Mouse (Mus musculus) spleen, postnatal 14 days (tissue): ENCODE data around the gene Prdm8.

Source experiments
- DNase-seq, 2 experiments: peaks; one replicate each; pipeline ENCODE4 v3.0.0; 2021 to 2022; ENCODE audit warnings: low spot score in 2 of 2

Gene Prdm8

DNA sequence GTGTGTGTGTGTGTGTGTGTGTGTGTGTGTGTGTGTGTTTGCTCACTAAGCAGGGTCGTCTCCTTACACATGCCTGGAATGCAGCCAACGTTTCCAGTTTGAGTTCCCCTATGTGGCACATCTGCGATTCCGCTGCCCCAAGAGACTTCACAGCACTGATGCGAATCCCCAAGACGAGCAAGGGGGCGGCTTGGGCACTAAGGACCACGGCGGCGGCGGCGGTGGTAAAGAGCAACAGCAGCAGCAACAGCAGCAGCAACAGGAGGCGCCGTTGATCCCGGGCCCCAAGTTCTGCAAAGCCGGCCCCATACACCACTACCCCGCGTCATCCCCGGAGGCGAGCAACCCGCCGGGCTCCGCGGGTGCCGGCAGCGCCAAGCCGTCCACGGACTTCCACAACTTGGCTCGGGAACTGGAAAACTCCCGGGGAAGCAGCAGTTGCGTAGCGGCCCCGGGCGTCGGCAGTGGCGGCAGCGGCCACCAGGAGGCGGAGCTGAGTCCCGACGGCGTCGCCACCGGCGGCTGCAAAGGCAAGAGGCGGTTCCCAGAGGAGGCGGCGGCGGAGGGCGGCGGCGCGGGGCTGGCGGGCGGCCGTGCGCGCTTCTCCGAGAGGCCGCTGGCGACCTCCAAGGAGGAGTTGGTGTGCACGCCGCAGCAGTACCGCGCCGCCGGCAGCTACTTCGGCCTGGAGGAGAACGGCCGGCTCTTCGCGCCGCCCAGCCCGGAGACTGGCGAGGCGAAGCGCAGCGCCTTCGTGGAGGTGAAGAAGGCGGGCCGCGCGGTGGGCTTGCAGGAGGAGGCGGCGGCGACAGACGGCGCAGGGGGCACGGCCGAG is 18.2 kb downstream of the Prdm8 start:
- peak; percentile 31 to 61 for DNase-seq

DNA sequence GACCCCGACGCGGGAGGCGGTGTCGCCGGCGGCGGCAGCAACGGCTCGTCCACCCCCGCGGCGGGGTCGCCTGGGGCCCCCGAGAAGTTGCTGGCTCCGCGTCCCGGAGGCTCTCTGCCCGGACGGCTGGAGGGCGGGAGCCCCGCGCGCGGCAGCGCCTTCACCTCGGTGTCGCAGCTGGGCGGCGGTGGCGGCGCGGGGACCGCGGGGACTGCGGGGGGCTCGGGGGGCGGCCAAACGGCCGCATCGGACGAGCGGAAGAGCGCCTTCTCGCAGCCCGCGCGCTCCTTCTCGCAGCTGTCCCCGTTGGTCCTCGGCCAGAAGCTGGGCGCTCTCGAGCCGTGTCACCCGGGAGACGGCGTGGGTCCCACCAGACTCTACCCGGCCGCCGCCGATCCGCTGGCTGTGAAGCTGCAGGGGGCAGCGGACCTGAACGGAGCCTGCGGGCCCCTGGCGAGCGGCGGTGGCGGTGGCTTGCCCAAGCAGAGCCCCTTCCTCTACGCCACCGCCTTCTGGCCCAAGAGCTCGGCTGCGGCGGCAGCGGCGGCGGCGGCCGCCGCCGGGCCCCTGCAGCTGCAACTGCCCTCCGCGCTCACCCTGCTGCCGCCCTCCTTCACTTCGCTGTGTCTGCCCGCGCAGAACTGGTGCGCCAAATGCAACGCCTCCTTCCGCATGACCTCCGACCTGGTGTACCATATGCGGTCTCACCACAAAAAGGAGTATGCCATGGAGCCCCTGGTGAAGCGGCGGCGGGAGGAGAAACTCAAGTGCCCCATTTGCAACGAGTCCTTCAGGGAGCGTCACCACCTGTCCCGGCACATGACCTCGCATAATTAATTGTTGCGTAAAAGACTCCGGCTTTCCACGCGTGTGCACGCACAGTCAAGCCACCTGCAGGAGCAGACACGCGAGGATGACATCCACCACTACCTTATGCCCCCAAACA is 19.1 kb downstream of the Prdm8 start:
- DNase-seq, result no peak

DNA sequence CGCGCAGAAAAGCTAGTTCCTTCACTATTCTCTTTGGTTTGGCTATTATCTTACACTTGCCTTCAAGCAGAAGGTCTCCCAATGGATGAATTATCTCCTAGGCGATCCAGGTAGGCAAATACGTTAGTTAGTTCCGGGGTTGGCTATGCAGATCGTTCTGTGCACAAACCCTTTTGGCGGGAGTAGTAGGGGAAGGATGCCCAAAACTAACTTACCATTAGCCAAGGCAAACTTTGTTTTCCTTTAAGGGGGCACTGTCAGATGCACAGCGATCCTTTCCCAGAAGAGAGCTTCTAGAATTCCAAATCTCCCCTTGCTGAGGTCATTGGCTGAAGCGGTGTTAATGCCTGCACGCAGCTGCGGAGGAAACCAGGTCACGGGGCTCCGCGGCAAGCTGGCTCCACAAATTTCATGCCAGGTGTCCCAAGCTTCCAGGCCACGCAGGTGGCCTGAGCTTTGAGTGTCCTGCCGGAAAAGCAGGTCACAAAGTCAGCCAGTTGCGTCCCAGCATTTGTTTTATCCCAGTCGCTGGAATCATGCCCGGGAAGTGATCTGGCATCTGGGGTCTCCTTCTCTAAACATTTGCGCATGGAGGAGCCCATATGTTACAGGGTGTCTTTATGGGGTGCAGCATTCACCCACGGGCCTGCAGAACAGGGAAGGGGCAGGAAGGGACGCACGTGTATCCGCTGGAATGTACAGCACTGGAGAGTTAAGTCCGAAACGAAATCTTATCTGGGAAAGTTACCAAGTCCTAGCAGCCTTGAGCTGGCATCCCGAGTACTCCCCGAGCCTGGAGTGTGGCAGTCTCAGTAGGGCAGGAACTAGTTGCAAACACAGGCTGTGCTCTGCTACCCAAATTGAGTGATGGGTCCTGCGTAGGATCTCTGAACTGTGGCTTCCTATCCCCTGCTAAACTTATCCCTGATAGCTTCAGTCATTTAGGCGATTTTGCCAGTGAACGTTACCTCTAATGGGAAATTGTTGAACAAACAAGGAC is 22.5 kb downstream of the Prdm8 start:
- no peak for DNase-seq

DNA sequence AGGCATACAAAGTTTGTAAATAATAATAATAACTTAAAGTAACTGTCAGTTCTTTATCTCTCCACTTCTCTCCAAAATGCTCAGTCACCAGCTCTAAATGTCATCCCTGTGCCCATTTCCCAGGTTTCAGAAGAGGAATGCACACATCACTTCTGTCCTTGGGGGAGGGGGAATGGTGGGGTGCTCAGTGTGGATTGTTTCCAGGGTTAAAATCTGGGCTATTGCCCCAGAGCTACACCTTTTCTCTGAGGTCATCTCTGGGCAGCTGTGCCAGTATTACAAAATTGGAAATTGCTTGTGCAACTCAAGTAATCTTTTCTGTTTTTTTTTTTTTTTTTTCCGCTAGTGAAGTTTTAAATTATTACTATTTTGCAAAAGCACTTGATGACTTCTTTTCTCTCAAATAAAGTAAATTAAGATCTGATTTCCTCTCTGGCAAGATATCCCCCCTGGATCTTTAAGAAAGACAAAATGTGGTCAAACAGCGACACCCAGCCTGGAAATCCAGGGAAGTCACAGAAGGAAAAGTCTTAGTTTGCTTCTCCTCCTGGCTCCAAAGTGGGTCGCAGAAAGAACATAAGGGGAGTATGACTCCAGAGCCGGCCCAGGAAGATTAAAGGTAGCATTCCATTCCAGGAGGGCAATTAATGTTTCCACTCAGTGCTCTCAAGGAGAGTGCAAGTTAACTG is 25.4 kb downstream of the Prdm8 start:
- no peak for DNase-seq

DNA sequence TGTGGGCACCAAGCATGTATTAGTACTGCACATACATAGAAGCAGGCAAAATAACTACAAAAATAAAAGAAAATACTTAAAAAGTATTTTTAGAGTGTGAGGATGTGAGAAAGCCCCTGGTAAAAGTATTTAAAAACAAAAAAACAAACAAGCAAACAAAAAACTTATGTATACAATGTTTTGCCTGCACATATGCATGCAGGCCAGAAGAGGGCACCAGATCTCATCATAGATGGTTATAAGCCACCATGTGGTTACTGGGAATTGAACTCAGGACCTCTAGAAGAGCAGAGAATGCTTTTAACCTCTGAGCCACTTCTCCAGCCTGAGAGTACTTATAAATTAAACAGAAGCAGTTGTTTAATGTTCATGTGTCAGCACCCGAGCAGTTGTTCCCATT is 28.0 kb downstream of the Prdm8 start:
- no peak for DNase-seq

DNA sequence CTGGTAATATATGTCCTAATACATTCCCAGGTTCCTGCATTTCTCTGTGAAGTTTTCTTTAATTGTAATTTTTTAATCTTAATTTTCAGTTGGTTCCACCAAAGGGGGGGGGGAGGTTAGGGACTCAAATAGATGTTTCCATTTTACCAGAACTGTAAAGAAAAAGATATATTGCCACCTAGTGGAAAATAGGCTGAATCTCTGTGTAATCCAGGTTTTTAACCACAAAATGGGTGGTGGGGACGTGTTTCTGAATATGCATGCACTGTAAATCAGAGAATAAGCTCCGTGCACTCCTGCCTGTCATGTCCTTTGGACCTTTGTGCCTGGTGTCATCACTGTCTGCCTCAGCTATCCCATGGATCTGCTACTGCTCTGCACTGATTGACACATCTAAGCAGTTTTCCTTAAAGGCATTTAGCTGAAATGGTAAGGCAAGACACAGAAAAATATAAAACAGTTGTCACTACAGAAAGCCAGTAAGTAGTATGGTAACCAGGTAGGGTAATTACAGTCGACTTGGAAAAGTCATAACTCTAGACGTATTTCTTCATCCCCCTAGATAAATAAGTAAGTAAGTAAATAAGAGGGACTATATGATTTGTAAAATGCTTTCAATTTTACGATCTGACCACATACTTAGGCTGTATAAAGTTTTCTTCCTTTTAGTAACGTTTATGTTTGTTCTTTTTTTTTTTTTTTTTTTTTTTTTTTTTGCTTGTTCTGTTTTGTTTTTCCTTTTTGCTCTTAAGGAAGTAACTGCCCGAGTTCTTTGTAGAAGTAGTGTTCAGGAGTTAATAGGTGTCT is 31.6 kb downstream of the Prdm8 start:
- no peak for DNase-seq

DNA sequence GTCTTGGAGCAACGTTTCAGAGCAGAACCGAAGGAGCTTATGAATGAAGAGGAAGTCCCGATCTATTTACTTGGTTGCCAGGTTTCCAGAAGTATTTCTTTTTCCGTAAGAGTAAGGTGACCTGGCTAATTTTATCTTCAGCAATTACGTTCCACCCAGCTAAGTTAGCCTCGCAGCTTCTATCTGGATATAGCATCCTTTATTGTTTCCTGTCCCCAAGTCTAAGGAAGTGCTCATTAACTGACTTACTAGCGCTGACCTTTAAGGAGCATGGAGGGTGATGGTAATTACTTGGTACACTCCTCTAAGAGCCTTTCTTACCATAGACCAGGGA is 32.2 kb downstream of the Prdm8 start:
- no peak for DNase-seq

DNA sequence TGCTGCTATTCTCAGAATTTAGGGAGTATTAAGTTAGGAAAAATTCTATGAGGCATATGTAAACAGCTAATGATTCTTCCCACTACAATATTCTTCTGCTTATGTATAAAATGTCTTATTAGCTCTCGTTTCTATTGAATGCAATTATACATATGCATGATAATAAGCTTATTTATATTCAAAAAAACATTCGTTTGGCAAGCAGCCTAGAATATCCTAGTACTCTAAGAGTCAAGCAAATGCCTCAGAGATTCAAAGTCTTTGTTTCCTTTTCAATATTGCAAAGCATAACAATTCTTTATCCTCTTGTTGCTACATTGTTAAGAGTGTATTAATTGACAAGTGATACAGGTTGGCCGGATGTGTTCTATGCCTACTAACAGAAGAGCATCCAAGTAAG is 34.6 kb downstream of the Prdm8 start:
- DNase-seq, result no peak

DNA sequence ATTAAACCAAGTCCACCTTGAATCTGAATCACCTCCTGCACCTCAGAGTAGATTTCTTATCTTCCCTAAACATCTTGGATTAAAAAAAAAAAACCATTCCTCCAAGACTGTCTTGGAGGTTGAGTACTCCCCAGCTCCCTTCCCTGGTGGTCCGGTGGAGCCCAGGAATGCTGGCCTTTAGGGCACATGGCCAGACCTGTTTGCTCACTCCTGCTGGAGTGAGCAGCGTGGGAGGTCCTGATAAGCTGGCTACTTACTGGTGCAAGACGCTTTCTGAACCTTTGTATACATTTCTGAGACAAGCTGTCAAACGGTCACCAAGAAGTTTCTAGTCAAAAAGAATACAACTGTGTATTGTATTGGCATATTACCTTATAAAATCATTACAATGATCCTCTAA is 36.0 kb downstream of the Prdm8 start:
- no peak for DNase-seq

DNA sequence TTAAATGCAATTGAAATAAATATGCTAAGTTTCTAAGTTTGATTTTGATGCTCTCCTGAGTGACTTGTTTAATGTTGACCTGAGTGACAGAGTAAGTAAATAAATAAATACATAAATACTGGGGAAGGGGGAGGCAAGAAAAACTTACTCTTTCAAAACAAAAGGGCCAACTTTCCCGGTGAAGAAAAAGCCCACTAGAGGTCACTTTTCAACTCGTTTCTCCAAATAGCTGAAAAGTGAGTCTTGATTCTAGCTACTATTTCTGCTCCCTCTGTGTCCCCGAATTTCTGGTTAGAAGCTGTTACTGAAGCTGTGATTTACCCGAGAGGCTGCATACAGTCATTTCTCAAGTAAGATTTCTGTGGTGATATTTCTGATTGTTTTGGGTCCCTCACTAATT is 45.5 kb downstream of the Prdm8 start:
- no peak for DNase-seq

DNA sequence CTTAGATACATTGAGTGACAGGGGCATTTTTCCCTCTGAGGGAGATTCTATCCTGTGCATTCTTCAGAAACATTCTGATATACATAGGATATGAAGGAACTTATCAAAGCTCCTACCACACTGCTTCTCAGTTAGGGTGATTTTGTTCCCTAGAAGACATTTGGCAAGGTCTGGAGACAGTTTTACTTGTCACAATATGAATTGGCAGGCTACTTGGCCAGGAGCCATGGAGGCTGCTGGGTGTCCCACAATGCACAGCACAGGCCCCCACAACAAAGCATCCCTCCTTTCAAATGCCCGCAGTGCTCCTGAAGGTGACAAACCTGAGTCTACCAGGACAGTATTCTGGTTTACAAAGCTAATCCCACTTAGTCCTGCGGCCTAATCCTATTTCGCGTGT is 55.0 kb downstream of the Prdm8 start:
- no peak for DNase-seq

DNA sequence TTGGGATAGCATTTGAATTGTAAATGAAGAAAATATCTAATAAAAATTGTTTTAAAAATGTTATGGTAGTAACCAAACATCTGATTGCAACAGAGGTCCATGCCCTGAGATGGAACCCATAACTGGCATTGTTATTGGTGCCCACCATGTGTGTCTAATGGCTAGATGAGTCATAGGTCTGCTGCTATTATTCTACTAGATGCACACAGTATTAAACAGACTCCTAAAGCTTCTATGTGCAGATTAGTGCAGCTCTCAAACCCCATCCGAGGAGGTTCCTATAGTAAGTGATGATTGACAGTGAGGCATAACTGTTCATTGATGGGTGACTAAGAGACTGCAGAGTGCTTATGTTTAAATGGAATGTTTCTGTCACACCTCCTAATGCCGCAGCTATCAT is 59.7 kb downstream of the Prdm8 start:
- DNase-seq, result no peak

DNA sequence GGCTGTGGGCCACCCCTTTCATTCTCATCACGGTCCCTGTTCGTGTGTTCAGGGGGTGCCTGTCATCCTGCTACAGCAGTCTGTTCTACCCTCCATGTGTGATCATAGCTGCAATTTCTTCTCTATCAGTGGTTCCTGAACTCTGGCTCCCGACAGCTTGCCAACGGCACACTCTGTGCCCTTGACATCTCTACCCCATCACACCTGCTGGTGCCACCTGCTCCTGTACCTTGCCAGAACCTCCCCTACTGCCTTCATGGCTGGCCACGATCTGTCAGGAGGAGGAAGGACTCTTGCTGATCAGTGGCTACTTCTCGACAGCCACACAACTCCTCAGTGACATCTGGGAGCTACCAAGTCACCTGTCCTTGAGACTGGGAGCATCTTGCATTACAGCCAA is 62.5 kb downstream of the Prdm8 start:
- no peak for DNase-seq

DNA sequence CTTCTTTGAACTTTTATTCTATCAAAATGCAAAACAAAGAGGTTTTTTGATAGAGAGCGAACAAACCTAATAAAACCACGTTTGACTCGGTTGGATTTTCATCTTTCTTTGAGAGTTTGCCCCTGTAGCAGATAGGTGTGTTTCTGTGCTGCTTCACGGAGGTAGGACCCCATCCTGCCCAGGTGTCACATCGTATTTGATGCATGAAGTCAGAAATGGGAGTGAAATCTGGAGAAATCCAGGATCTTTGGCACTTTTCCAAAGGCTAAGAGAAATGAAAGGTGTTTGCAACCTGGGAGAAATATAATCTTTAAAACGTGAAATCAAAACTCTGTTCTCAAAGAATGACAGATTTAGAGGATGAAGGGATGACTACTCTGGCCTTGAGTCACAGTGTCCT is 71.5 kb downstream of the Prdm8 start:
- no peak for DNase-seq
